Mouse (Mus musculus): ENCODE data around the gene S100a3. TPM values are rescaled to one million over a fixed set of nuclear protein-coding genes. Genes with fewer than 3 reads are reported as not detected.

The S100a3 gene
- polyA plus RNA-seq, 1 experiment from 2014 or later = not detected

DNA sequence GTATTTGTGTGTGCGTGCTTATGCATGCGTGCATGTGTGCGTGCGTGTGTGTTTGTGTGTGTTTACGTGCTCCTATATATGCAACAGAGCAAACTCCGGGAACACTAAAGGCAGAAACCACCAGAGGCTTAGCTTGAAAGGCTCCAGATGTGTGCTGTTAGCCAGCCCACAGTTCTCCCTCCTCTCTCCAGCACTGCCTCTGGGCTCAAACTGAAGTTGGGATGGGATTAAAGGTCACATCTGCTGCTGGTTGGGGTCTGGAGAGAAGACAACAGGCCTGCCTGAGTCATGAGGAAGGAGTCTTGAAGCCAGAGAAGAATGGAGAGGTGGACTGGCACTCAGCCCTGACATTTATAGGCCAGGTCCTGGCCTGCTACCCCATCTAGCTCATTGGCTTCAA is 45.8 kb downstream of the S100a3 start:
- DNase-seq = no peak
- TF ChIP-seq CTCF (IDR thresholded peaks at IDR 0.05; ENCODE audit: low read depth) (no peak), EP300 (IDR thresholded peaks at IDR 0.05; ENCODE audit: low read depth) (no peak)
- 79% methylated on average over 6 of the region's 6 CpGs for whole genome bisulfite sequencing (ENCODE audit: insufficient replicate concordance)
- ATAC-seq = no peak
- Histone ChIP-seq H3K9me3 (ENCODE audit: low read length) (no peaks in the 10 kb centered on the region), H3K4me1 (ENCODE audit: insufficient read depth) (no peaks in the 10 kb centered on the region), H3K27ac (ENCODE audit: low read depth) (no peak overlapping the region), H3K4me2 (ENCODE audit: low read depth, low read length) (no peak overlapping the region), H3K9ac (replicated peaks) (no peak overlapping the region), H3K4me3 (ENCODE audit: low read depth, low read length) (no peak overlapping the region), H3K27me3 (ENCODE audit: insufficient read depth, low read length) (no peaks in the 10 kb centered on the region), H3K36me3 (replicated peaks; ENCODE audit: insufficient read depth, low read length) (no peaks in the 10 kb centered on the region)

DNA sequence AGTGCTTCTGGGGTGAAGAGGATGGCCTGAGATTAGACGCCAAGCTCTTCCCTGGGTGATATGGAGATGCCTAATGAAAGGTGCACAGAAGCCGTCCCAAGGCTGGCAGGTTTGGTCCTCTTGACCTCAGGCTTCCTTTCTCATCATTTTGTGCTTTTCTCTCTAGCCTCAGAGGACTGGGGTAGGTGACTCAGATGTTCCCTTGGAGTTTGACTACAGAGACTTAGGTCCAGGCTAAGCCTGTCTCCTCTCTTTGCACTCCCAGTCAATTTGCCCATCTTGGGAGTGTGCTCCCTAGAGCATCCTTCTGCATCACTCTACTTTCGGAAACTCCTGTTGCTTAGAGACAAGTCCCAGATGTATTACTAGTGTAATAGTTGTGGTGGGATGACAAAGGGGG is 47.0 kb downstream of the S100a3 start:
- ATAC-seq (no peak), DNase-seq (no peak)
- WGBS (ENCODE audit: insufficient replicate concordance) = 66% methylated on average over 3 of the region's 3 CpGs
- Histone ChIP-seq H3K9ac (replicated peaks) (no peak overlapping the region), H3K4me1 (ENCODE audit: insufficient read depth) (no peaks in the 10 kb centered on the region), H3K27me3 (ENCODE audit: insufficient read depth, low read length) (no peaks in the 10 kb centered on the region), H3K4me2 (ENCODE audit: low read depth, low read length) (no peak overlapping the region), H3K27ac (ENCODE audit: low read depth) (no peak overlapping the region), H3K9me3 (ENCODE audit: low read length) (no peaks in the 10 kb centered on the region), H3K4me3 (ENCODE audit: low read depth, low read length) (no peak overlapping the region), H3K36me3 (replicated peaks; ENCODE audit: insufficient read depth, low read length) (no peaks in the 10 kb centered on the region)
- no peak for TF ChIP-seq CTCF (IDR thresholded peaks at IDR 0.05; ENCODE audit: low read depth)
- TF ChIP-seq EP300 (IDR thresholded peaks at IDR 0.05; ENCODE audit: low read depth) = no peak

DNA sequence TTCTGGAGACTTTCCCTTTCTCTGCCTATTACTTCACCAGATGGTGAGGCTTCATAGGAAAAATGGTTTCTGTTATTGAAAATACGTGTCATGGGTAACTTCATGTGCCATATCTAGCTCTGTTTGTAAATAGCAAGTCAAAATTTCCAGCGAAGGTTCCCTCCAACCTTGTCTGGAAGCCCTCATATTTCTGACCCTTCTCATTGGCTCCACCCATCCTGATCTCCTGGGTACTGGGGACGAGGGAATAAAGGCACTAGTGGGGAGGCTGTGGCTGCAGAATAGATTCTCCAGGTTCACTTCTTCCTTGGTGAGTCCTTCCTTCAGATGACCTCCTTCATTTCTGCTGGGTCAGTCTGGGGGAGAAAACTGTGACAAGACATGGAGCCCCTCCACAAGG is 47.8 kb downstream of the S100a3 start, which contains the start of gene S100a5:
TSS of gene S100a5 (plus strand) at position 301 of the 400 bp plus-strand sequence.
- TF ChIP-seq EP300 (IDR thresholded peaks at IDR 0.05; ENCODE audit: low read depth) (no peak), CTCF (IDR thresholded peaks at IDR 0.05; ENCODE audit: low read depth) (no peak)
- ATAC-seq = no peak
- 49% methylated on average over 3 of the region's 3 CpGs for WGBS (ENCODE audit: insufficient replicate concordance)
- Histone ChIP-seq H3K9ac (replicated peaks) (no peak within 1 kb of the TSS), H3K4me3 (ENCODE audit: low read depth, low read length) (no peak within 1 kb of the TSS), H3K27me3 (ENCODE audit: insufficient read depth, low read length) (no peaks in the 10 kb centered on the region), H3K4me1 (ENCODE audit: insufficient read depth) (peaks cover 4% of the 10 kb centered on the region; the same call in 1 of the 2 replicates), H3K4me2 (ENCODE audit: low read depth, low read length) (no peak within 1 kb of the TSS), H3K36me3 (replicated peaks; ENCODE audit: insufficient read depth, low read length) (no peaks in the 10 kb centered on the region), H3K27ac (ENCODE audit: low read depth) (no peak within 1 kb of the TSS), H3K9me3 (ENCODE audit: low read length) (no peaks in the 10 kb centered on the region)
- DNase-seq = no peak

DNA sequence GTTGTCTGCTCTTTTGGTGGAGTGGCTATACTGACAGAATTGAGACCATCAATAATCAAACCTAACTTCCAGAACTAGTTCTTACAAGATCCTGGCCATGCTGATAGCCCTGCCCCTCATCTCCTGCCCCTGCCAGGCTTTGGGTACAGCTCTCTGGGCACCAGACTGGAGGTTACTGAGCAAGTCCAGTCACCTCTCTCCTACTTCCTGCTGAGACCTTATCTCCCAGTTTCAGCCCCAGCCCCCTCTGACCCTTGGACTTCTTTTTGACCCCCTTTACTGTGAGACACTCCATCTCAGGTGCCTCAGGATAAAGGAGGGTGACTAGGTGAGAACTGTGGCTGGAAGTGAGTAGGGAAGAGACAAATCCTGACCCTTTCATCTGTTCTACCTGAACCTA is 48.7 kb downstream of the S100a3 start:
- Histone ChIP-seq H3K4me2 (ENCODE audit: low read depth, low read length) (no peak overlapping the region), H3K9me3 (ENCODE audit: low read length) (no peaks in the 10 kb centered on the region), H3K9ac (replicated peaks) (no peak overlapping the region), H3K4me3 (ENCODE audit: low read depth, low read length) (no peak overlapping the region), H3K27me3 (ENCODE audit: insufficient read depth, low read length) (no peaks in the 10 kb centered on the region), H3K36me3 (replicated peaks; ENCODE audit: insufficient read depth, low read length) (no peaks in the 10 kb centered on the region), H3K4me1 (ENCODE audit: insufficient read depth) (peaks cover 4% of the 10 kb centered on the region; the same call in 1 of the 2 replicates), H3K27ac (ENCODE audit: low read depth) (no peak overlapping the region)
- TF ChIP-seq EP300 (IDR thresholded peaks at IDR 0.05; ENCODE audit: low read depth) (no peak), CTCF (IDR thresholded peaks at IDR 0.05; ENCODE audit: low read depth) (no peak)
- no peak for DNase-seq
- no peak for ATAC-seq

DNA sequence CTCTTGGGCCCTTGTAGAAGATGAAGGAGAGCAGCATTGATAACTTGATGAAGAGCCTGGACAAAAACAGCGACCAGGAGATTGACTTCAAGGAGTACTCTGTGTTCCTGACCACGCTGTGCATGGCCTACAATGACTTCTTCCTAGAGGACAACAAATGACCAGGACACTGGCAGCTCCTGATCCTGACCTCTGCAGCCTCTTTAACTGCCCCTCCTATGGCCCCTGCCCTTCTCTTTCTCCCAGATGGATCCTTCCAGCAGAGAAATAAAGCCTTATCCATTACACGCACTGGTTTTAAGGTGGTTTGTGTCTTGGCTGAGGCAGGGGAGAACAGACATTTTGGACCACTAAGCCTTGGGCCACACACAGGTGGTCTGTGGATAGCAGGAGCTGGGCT is 51.1 kb downstream of the S100a3 start:
- DNase-seq = no peak
- Histone ChIP-seq H3K27me3 (ENCODE audit: insufficient read depth, low read length) (no peaks in the 10 kb centered on the region), H3K27ac (ENCODE audit: low read depth) (no peak overlapping the region), H3K9ac (replicated peaks) (no peak overlapping the region), H3K9me3 (ENCODE audit: low read length) (no peaks in the 10 kb centered on the region), H3K4me1 (ENCODE audit: insufficient read depth) (peaks cover 4% of the 10 kb centered on the region; the same call in 1 of the 2 replicates), H3K4me3 (ENCODE audit: low read depth, low read length) (no peak overlapping the region), H3K36me3 (replicated peaks; ENCODE audit: insufficient read depth, low read length) (no peaks in the 10 kb centered on the region), H3K4me2 (ENCODE audit: low read depth, low read length) (no peak overlapping the region)
- no peak for ATAC-seq
- WGBS (ENCODE audit: insufficient replicate concordance) = 73% methylated on average over 3 of the region's 3 CpGs
- TF ChIP-seq EP300 (IDR thresholded peaks at IDR 0.05; ENCODE audit: low read depth) = no peak
- TF ChIP-seq CTCF (IDR thresholded peaks at IDR 0.05; ENCODE audit: low read depth) = no peak

DNA sequence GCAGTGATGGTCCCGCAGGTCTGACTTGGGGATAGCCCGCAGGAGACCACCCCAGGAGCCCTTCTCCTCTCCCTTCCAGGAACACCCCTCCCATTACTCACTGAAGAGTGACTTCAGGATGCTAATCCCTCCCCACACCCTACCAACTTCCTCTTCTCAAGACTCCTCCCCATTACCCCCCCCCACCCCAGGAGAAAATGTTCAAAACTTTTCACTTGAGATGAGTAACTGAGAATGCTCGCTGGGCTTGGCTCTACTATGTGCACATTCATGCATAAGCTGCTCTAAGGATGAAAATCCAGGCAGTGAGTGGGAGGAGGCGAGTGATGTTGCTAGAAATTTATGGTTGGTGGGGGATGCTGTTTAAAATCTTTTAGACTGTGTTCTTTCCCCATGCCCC is 51.7 kb downstream of the S100a3 start:
- TF ChIP-seq EP300 (IDR thresholded peaks at IDR 0.05; ENCODE audit: low read depth) (no peak), CTCF (IDR thresholded peaks at IDR 0.05; ENCODE audit: low read depth) (no peak)
- Histone ChIP-seq H3K9me3 (ENCODE audit: low read length) (no peaks in the 10 kb centered on the region), H3K4me1 (ENCODE audit: insufficient read depth) (peaks cover 4% of the 10 kb centered on the region; the same call in 1 of the 2 replicates), H3K9ac (replicated peaks) (no peak overlapping the region), H3K4me2 (ENCODE audit: low read depth, low read length) (no peak overlapping the region), H3K36me3 (replicated peaks; ENCODE audit: insufficient read depth, low read length) (no peaks in the 10 kb centered on the region), H3K4me3 (ENCODE audit: low read depth, low read length) (no peak overlapping the region), H3K27me3 (ENCODE audit: insufficient read depth, low read length) (no peaks in the 10 kb centered on the region), H3K27ac (ENCODE audit: low read depth) (no peak overlapping the region)
- 34% methylated on average over 4 of the region's 4 CpGs for WGBS (ENCODE audit: insufficient replicate concordance)
- DNase-seq (no peak), ATAC-seq (no peak)

All from liver, postnatal 0 days (tissue).